Mouse (Mus musculus): Measurements from ENCODE around the gene 2610507B11Rik.

GRCm38 (mm10) chr11:78300917-78301316 is 39.4 kb downstream of the 2610507B11Rik start:
- TF ChIP-seq EP300 (IDR thresholded peaks at IDR 0.05; ENCODE audit: low read depth in 1 of 2, low read length in 2 of 2) (peak in 1 of 2 experiments; percentile 23; a peak in 1 of 4 replicates), CTCF (IDR thresholded peaks at IDR 0.05 in 2 of 3, conservative IDR thresholded peaks at IDR 0.05 in 1 of 3; ENCODE audit: control insufficient read depth in 1 of 3, insufficient read depth in 1 of 3, low read depth in 2 of 3, low read length in 3 of 3, poor library complexity in 1 of 3, severe bottlenecking in 1 of 3) (no peak), MAZ (IDR thresholded peaks at IDR 0.05; ENCODE audit: low read depth, low read length) (no peak), POLR2A (IDR thresholded peaks at IDR 0.05; ENCODE audit: control insufficient read depth in 1 of 2, insufficient read depth in 1 of 2, low read depth in 1 of 2, low read length in 2 of 2, poor library complexity in 1 of 2) (no peak)

Measured in MEL (cell line).